Mouse (Mus musculus) bone marrow macrophage, adult 2 months (primary cell): ENCODE measurements around the gene Rab1a.

Experiments
- CTCF ChIP-seq: IDR thresholded peaks from 2 replicates; pipeline ENCODE4 v1.5.1; 2012; ENCODE audit warnings: low read depth, mild to moderate bottlenecking, low read length, moderate library complexity
- POLR2A ChIP-seq: IDR thresholded peaks from 2 replicates; pipeline ENCODE4 v1.6.1; 2012; ENCODE audit warnings: mild to moderate bottlenecking, low read depth, low read length, borderline replicate concordance

DNA sequence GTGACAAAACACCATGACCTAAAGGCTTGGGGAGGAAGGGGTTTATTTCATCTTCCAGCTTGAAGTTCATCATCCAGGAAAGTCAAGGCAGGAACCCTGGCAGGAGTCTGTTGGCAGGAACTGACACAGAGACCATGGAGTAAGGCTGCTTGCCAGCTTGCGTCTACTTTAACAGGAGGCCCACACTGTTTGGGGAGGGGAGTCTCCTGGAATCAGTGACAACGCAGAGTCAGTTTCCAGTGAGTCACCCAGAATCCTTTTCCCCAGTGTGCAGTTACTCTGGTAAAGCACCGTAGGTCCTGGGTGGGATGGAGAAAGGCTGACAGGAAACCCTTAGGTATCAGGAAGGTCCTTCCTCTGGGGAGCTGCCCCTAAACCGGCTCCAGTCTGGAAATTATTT lies 53.6 kb downstream of the Rab1a start:
- TF ChIP-seq POLR2A (no peak), CTCF (no peak)
